Mouse (Mus musculus) 416B (cell line): ENCODE data around the gene Sh3bgrl.
"Not testable (repeated sequence)": the region's sequence is repeated elsewhere in the genome, so short reads cannot be mapped to it uniquely, and the experiment has no call there.

Experiments
- DNase-seq: peaks from one replicate; pipeline ENCODE4 v3.0.0; 2011; ENCODE audit warnings: low read depth

The Sh3bgrl gene

DNA sequence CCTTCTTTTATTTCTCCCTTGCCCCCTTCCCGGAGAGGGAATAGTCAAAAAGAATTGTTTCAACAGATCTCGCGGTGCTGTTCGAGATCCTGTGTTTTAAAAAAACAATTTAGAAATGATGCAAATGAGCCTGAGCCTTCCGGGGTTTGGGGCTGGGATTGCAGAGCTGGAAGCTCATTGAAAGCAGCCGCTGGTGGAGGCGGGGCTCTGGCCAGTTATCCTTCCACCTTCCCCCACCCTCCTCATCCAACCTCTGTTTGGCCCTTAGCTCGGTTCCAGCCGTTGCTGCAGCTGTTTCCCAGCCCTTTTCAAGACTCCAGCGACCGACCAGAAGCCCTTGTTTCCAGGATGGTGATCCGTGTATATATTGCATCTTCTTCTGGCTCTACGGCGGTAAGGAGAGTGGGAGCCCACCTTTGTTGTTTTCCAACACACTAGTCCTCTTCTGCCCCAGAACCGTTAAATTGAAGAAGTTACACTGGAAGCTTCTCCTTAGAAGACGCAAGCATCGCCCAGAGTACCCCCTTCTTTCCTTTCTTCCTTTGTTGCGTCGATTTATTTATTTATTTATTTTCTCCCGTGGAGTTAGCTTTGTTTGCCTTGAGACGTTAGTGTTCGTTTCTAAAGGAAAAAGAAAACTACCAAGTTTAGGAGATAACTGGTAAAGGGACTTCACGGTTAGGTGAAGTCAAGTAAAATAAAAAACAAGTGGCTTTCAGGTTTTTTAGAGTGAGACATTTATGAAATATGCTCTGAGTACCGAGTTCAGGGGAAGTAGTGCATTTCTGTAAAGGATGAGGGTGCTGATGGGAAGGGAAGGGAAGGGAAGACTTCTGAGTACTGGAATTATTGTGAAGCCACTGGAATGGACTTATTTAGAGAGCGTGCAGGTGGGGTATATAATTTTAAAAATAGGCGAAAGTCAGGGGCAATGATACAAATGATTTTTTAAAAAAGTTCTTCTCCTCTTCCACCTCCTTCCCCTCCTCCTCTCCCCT is at the start of gene Sh3bgrl:
Gene Sh3bgrl (plus strand): TSS at position 121 of the 998 bp plus-strand sequence.
- peak; percentile 92 for DNase-seq

DNA sequence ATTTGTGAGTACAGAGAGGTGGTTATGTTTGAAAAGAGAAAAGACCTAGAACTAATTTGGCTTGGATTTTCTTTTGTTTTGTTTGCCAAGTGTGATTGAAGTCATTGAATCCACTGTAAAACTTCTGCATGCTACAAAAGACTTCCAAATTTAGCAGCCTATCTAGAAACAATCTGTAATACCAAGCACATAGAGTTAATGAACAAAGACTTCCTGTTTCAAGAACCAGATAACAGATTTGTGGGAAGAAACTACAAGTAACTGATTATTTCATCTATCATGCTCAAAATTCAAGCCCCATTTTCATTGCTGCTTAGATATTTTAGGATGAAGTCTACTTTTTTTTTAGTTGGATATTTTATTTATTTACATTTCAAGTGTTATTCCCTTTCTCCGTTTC is 47.4 kb upstream of the Sh3bgrl start:
- DNase-seq, result no peak

DNA sequence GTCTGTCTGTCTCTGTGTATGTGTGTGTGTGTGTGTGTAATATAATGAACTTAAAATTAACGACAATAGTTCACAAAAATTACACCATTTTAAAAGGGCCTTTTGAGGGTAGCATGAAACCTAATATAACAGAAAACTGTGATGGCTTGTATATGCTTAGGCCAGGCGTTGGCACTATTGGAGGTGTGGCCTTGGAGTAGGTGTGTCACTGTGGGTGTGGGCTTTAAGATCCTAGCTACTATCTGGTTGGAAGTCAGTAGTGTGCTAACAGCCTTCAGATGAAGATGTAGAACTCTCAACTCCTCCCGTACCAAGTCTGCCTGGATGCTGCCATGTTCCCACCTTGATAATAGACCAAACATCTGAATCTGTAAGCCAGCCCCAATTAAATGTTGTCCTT is 23.4 kb upstream of the Sh3bgrl start:
- DNase-seq, result no peak

DNA sequence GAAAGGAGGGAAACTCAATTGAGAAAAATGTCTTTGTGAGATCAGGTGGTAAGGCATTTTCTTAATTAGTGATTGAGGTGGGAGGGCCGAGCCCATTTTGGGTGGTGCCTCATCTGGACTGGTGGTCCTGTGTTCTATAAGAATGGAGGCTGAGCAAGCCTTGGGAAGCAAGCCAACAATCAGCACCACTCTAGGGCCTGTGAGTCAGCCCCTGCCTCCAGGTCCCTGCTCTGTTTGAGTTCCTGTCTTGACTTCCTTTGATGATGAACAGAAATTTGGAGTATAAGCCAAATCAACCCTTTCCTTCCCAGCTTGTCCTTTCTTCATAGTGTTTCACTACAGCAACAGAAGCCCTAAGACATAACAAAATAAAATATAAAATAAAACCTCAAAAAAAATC is 19.4 kb upstream of the Sh3bgrl start:
- peak; percentile 53 for DNase-seq

DNA sequence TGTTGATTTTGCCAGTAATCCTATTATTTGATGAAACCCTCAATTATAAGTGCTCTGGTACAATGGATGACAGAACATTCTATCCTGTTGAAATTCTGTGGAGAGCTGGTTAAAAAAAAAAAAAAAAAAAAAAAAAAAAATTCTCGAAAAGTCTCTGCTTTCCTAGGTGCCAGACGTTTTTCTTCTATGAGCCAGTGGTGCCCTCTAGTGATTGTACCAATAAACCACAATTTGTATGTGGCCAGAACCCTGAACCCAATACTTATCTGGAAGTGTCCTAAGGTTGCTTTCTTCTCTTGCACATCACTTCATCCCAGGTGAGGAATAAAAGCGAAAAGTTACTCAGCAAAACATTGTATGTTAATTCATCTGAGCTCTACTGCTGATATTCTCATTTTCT is 18.8 kb upstream of the Sh3bgrl start:
- peak; percentile 64 for DNase-seq

DNA sequence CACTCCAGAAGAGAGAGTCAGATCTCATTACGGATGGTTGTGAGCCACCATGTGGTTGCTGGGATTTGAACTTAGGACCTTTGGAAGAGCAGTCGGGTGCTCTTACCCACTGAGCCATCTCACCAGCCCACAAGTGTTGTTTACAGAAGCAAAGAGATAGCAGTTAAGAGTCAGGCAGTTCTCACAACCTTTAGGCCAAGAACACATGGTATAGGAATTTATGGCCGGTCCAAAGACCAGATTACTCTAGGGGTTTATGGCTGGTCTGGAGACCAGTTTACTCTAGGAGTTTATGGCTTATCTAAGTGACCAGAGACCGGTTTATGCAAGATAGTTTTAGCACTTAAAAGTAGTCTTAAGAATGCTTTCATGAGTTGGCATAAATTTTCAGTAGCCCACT is 15.8 kb upstream of the Sh3bgrl start:
- not testable (repeated sequence) for DNase-seq

DNA sequence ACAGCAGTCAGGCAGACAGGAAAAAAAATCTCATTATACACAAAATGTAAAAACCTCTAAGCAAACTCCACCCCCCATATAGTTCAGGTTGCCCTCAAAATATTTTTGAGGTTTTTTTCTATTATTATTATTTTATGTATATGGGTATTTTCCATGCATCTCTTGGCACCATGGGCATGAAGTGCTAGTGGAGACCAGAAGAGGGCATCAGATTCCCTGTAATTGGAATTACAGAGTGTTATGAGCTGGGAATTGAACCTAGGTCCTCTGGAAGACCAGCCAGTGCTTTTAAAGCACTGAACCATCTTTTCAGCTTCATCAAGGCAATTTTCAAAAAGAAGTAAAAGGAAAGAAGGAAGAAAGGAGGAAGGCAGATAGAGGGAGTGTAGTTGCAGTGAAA is 8.1 kb upstream of the Sh3bgrl start:
- DNase-seq, result no peak

DNA sequence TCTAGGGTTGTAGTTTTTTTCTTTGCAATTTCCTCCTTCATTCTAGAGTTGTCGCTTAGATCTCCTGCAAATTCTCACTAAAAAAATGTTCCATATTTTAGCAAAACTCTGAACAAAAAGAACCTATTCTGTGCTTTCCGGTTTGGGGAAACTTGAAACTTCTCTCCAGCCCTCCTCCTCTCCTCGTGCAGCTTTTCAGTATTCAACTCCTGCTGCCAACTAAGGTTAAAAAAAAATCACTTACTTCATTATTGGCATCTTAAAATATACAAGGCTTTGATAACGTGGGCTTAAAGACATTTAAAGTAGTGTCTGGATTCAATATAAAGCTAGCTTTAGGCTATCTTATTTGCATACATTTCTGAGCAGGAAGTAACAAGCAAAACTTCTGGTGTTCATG is 365 bp upstream of the Sh3bgrl start:
- no peak for DNase-seq

DNA sequence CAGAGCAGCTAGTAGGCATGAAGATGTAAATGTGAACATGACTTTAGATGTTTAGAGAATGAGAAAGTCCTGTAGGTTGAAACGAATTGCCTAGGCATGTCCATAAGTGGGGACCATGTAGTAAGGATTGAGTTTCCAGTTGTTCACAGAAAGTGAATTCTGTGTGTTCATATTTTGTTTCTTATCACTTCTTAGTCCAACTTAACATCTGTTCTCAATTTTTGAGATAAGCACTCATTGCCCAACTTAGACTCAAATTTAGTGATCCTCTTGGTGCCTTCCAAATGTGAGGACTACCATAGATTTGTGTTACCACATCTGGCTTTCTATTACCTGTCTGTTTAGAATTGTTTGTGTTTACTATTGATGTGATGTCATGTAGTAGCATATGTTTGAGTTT is 3.3 kb downstream of the Sh3bgrl start:
- no peak for DNase-seq

DNA sequence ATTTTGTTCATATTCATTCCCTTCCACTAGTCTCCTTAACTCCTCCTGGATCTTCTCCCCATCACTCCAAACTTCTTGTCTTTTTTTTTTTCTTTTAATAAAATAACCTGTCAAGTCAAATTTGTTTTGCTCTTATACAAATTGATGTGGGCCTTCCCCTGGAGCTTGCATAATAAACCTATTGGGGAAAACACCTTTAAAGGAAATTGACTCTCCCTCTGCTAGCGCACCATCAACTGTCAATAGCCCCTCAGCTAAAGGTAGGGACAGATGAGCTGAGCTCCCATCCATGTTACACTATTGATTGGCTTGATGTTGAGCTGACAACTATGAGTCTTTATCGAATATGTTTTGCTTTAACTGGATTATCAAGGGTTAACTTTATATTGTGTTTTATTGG is 5.3 kb downstream of the Sh3bgrl start:
- DNase-seq, result no peak

DNA sequence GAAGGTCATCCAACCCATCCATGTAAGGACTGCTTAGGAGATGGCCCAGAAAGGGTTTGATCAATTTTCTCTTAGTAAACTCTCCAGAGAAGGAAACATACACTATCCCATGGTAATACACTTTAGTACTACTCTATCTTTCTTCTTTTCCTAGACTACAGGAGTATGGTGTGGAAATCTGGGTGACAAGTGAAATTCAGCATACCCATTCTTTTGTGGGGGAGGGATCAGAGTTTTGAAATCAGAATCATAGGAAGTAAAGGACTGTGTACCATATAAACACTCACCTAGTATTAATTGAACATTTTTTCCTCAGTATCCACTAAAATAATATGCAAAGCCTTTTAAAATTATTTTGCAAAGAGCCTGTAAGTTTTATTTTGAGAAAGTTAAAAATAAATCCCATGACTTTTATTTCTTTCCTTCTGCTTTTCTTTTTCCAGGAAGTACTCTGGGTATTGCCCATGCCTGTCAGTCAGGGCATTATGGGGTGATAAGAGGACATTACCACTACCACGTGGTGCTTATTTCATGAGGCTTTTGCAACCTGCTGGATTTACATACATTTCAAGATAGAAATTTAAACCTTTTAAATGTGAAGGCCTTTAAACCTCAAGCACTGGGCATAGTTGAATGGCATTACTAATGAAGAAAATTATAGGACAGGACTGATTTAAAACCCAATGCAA is 13.1 kb downstream of the Sh3bgrl start:
- DNase-seq, result peak; percentile 47

DNA sequence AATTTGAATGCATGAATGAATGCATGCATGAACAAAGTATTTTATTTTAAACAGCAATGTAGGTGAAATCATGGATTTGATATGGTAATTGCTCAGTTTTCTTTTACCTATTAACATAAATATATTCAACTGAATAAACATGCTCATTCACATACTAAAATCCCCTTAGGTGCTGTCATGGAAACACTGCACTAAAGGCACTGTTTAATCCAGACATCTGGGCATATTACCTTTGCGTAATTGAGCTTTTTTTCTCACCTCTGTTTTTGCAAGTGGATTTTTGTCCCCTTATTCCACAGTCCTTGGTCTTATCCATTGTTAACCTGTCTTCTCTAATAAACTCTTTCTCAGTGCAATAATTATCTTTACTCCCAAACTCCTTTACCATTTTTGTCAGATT is 17.7 kb downstream of the Sh3bgrl start:
- DNase-seq, result no peak

DNA sequence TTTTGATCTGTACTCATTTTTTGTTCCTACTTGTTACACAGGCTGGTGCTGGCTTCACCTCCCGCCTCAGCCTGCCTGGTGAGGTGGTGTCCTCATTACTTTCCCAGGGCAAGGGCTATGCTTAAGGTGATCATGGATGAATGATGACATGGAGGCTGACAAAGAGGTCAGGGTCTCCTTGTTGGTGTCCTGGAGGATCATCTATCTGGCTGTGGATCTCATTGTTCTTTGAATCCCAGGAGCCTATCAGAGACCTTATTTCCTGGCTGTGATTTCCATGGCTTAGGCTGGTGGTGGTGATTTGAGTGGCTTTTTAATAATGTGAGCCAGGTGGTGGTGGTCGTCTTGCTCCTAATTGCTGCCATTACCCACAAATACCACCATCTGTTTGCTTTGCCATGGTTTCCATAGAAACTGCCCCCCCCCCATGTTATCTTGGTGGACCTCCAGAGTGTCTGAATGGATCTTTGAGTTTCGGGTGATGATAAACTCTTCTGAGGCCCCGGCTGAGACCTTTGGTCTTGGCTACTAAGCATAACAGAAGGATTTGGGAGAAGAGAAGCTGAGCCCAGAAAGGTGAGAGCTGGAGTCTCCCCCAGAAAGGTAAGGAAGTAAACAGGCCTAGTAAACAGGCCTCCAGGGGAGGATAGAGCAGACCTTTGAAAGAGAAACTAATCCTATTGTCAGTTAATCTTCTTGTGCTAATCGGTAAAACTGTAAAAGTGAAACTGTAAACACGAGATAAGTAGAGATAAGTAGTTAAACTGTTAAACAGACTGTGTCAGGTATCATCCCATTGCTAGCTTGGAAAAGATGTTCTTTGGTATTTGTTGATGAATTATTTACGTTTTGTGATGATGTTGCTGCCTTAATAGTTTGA is 18.5 kb downstream of the Sh3bgrl start:
- peak; percentile 17 for DNase-seq

DNA sequence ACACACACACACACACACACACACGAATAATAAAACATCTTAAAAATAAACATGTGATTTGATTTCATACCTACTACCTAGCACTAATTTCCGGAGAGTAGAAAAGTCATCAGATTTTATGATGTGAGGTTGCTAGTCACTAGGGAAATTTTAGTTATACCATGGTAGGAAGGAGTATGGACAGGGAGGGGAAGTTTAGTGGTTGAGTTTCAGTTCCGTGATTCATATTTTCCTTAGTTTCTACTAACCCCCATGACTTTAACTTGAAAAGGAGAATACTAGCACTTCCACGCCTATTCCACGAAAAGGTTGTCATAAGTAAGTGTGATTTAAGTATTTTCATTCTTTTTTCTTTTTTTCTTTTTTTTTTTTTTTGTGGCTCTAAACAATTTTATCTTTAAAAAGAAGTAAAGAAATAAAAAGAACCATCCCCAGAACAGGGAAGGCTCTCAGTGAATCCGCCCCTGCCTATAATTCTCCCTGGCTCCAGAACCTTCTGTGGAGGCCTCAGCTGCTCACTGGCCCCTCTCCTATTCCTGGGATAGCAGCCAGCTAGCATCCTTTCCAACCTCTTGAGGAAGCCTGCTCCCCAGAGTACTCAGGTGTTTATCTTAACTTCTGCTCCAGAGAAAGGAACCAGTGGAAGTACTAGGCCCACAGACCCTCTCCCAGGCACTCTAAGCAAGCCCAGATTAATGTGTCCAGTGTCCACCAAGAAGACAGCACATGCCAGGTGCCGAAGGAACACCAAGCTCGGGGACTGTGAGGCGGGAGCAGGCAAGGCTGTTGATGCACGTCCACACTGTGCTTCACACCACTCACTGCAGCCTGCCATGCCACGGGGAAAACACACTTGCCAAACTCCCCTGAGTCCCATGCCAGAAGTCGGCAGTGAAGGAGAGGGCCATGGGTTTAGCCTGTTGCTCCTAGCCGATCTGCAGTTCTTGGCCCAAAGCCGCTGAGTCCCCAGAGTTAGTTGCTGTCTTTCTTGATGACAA is 25.0 kb downstream of the Sh3bgrl start:
- DNase-seq, result peak; percentile 44

DNA sequence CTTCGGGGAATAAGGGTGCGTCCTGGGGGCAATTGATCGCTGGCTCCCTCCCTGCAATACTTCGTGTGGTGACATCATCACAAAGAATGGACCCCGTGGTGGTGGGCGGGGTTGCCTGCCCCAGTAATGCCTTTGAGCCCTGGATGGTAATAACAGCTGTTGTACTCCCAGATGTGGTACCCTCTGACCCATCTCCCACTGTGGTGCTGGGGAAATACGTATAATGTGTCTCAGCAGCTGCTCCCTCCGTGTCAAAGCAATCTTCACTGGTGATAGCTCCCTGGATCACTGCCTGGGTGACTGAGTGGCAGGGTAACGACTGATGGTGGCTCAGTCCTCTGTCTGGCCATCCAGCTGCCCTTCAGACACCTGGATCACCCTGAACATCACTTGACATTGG is 26.0 kb downstream of the Sh3bgrl start:
- no peak for DNase-seq

DNA sequence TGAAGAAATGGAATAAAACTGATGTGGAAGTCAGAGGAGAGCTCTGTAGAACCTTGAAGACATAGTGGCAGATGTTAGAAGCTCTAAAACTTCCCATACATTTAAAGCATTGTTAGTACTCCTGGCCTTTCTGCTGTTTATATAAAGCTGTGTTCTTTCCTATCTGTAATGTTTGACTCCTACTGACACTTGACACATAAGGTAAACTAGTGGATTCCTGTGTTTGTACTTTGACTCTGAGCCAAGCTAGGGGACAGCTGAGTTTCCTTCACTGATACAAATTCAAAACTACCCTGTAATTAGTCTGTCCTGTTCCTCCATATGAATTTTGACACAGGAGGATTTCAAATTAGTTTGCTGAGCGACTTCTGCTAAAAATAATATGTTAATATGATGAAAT is 27.5 kb downstream of the Sh3bgrl start:
- no peak for DNase-seq

DNA sequence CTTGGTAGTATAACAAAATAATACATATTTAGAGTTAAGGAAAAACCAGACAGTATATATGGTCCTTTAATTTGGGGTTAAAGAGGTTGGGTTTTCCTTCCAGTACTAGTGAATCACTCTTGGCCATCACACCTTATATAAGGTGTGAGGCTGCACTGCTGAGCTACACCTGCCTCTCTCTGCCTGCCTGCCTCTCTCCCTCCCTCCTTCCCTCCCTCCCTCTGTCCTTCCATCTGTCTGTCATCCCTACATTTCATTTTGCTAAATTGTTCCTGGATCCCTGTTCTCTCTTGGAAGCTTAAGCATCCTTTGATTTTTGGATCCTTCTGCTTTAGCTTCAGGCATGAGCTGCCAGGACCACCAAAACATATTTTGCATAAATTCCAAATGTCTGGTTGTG is 28.6 kb downstream of the Sh3bgrl start:
- no peak for DNase-seq

DNA sequence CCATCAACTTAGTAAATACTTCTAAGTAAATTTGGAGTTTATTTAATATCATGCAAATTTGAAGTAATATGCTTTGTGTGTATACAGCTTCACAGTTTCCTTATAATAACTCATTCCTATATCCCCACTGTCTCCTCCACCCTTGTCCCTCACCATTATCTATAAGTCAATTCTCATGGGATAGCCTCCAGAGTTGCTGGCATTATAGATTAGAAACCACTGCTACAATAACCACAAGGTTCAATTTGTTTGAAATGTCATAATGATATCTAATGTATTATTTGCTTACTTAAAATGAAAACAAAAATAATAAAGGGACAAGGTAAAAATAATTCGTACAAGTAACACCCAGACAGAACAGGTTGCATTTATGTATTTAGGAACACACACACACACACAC is 31.7 kb downstream of the Sh3bgrl start:
- no peak for DNase-seq

DNA sequence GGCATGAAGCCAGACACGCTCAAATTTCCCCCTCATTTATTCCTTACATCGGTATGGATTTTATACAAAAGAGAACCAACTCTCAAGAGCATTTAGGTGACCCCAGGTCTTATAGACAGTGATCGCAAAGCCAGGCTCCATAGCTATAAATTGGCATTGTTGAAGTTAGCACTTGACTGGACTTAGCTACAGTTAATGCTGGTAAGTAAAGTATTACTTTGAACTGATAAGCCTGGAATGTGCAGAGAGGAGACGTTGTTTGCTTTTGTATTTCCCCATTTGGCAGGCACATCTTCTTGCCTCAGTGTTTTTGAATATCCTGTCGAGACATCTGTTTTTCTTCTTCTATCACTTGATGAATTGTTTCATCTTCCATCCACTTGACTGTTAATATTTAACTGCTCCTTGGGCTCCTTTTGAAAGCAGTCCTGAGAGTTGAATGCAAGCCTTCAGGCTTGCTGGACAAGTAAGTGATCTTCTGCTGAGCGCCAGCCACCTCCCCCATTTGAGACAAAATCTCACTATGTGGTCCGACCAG is 32.5 kb downstream of the Sh3bgrl start:
- no peak for DNase-seq

DNA sequence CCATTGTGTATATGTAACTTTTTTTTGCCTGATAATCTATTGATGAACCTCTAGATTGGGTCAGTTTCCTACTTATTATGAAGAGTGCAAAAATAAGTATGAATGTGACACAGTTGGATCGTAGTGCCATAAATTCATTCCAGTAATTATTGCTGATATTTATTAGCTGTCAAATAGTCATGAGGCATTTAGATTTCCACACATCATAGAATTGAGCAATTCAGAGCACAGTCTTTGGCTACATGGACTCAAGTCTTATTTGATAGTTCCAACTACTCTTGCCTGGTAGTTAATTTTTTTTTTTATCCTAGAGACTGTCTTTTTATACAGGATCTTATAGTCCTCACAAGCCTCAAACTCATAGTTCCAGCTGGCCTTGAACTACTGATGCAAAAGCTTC is 34.9 kb downstream of the Sh3bgrl start:
- no peak for DNase-seq

DNA sequence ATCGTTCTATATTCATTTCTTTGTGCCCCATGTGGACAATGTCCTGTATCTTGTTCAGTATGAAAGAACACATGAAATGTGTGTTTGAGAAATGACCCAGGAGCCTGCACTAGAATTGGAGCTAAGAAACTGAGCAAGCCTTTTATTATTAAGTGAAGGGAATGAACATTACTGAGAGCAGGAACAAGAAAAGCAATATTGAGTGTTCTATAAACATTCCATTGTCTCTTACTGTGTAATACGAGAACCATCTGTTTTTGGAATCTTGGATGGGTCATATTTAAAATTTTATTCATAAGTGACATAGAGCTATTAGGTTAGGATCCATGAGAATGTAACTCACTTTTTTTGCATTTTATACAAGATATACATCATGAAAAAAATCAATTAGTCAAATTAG is 36.7 kb downstream of the Sh3bgrl start:
- DNase-seq, result no peak
